Mouse (Mus musculus) C2C12 (cell line): ENCODE measurements around the gene Shmt2.

Experiments
- CEBPB ChIP-seq: IDR thresholded peaks from one replicate; pipeline ENCODE4 v1.6.1; 2011; ENCODE audit warnings: low read depth, mild to moderate bottlenecking, control low read depth, moderate library complexity
- CTCF ChIP-seq: IDR thresholded peaks from one replicate; pipeline ENCODE4 v1.5.1; 2011; ENCODE audit not compliant: control insufficient read depth, insufficient read depth, insufficient read length
- MAX ChIP-seq: IDR thresholded peaks from one replicate; pipeline ENCODE4 v1.6.1; 2011; ENCODE audit warnings: mild to moderate bottlenecking, control low read depth
- MYOD1 ChIP-seq: IDR thresholded peaks from one replicate; pipeline ENCODE4 v1.6.1; 2011; ENCODE audit warnings: low read depth; ENCODE audit not compliant: control insufficient read depth, insufficient read length
- MYOG ChIP-seq: IDR thresholded peaks from one replicate; pipeline ENCODE4 v1.6.1; 2011; ENCODE audit not compliant: control insufficient read depth, insufficient read length; ENCODE audit errors: extremely low read depth
- USF1 ChIP-seq: IDR thresholded peaks from one replicate; pipeline ENCODE4 v1.6.1; 2011; ENCODE audit warnings: low read depth, mild to moderate bottlenecking, control low read depth, moderate library complexity

- TF ChIP-seq CTCF (no peak), CEBPB (no peak), MAX (no peak), USF1 (no peak), MYOG (no peak), MYOD1 (no peak)
Measured at GRCm38 (mm10) chr10:127512307-127512666, 10.0 kb downstream of the Shmt2 start.
